Mouse (Mus musculus): Measurements from ENCODE around the gene Nhsl2.

DNA sequence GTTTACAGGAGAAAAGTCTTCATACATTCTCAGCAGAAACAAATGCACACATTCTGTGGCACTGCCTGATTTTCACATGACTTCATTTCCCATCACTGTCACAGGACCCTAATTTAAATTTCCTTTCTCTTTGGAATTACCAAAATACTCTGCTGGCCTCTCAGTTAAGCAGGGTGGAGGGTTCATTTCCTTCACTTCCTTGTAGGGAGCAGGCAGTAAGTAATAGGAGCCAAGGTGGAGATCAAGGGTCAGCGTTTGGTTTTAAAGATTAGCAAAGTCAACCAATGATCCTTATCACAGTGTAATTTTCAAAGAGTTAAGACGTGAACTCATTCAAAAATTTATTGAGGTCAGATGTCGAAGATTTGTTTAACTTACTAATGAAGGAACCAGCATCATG is 175.8 kb downstream of the Nhsl2 start:
- no peak for TF ChIP-seq POLR2A (IDR thresholded peaks at IDR 0.05; ENCODE audit: extremely low read depth, insufficient read depth, low read length)
- no peak for TF ChIP-seq CTCF (IDR thresholded peaks at IDR 0.05; ENCODE audit: extremely low read depth, insufficient read depth, low read length)

Measured in cortical plate, adult 2 months (tissue).